8 mouse cellular contexts compared by ENCODE assay signal in genomic region chr10:13982271-13982670, GRCm38 (mm10). TPM values are rescaled to one million over a fixed set of nuclear protein-coding genes. Genes with fewer than 3 reads are reported as not detected.
DNase-seq lines count a peak whose midpoint lies in the region; ATAC-seq and TF ChIP-seq lines count a peak whose summit lies in the region.

No protein-coding gene starts in this region.

- WGBS in kidney, postnatal 0 days: 70% methylated on average over 6 of the region's 6 CpGs
- 75% methylated on average over 6 of the region's 6 CpGs for WGBS in hindbrain, postnatal 0 days
- WGBS in midbrain, embryonic 16.5 days: 76% methylated on average over 6 of the region's 6 CpGs

- H3K36me3 ChIP-seq in kidney, postnatal 0 days (ENCODE audit: insufficient read depth, low read length): no peaks in the 10 kb centered on the region
- H3K36me3 ChIP-seq in hindbrain, postnatal 0 days (ENCODE audit: insufficient read depth, low read length): no peaks in the 10 kb centered on the region
- H3K36me3 ChIP-seq in midbrain, embryonic 16.5 days (ENCODE audit: control insufficient read depth, insufficient read depth, low read length): no peaks in the 10 kb centered on the region

- no peaks in the 10 kb centered on the region for H3K9me3 ChIP-seq in kidney, postnatal 0 days (replicated peaks; ENCODE audit: low read length)
- no peaks in the 10 kb centered on the region for H3K9me3 ChIP-seq in hindbrain, postnatal 0 days (ENCODE audit: low read length)
- no peaks in the 10 kb centered on the region for H3K9me3 ChIP-seq in midbrain, embryonic 16.5 days (replicated peaks; ENCODE audit: control insufficient read depth, low read length, poor library complexity, severe bottlenecking)

- H3K4me1 ChIP-seq in kidney, postnatal 0 days (replicated peaks; ENCODE audit: insufficient read depth, low read length): no peaks in the 10 kb centered on the region
- peaks cover 25% of the 10 kb centered on the region for H3K4me1 ChIP-seq in brown adipose tissue, adult 24 weeks (ENCODE audit: control insufficient read depth, insufficient read depth, insufficient read length, low read length)
- H3K4me1 ChIP-seq in hindbrain, postnatal 0 days (ENCODE audit: insufficient read depth, low read length): no peaks in the 10 kb centered on the region
- 0 out of 2 replicates have a peak, but pooled peaks cover 9% of the 10 kb centered on the region for H3K4me1 ChIP-seq in midbrain, embryonic 16.5 days (ENCODE audit: control insufficient read depth, insufficient read depth, low read length)

- peak overlapping the region; percentile 69 for H3K4me2 ChIP-seq in kidney, postnatal 0 days (ENCODE audit: low read length)
- peak overlapping the region; percentile 76 for H3K4me2 ChIP-seq in hindbrain, postnatal 0 days (ENCODE audit: low read depth, low read length)
- H3K4me2 ChIP-seq in midbrain, embryonic 16.5 days (ENCODE audit: low read length): peak overlapping the region; percentile 77

- no peak for TF ChIP-seq CTCF in kidney, postnatal 0 days (IDR thresholded peaks at IDR 0.05; ENCODE audit: low read depth)
- no peak for TF ChIP-seq CTCF in hindbrain, postnatal 0 days (IDR thresholded peaks at IDR 0.05; ENCODE audit: low read depth)

- H3K9ac ChIP-seq in kidney, postnatal 0 days (ENCODE audit: low read depth, low read length): no peak overlapping the region
- H3K9ac ChIP-seq in hindbrain, postnatal 0 days (replicated peaks; ENCODE audit: low read length): peak overlapping the region; percentile 56; the same call in 1 of the 2 replicates
- no peak overlapping the region for H3K9ac ChIP-seq in midbrain, embryonic 16.5 days (ENCODE audit: low read depth, low read length)

- no peak for DNase-seq in kidney, postnatal 0 days (ENCODE audit: low spot score)
- no peak for DNase-seq in kidney, adult 11 months
- no peak for DNase-seq in hindbrain, postnatal 0 days (ENCODE audit: low spot score)
- no peak for DNase-seq in adrenal gland, adult 18-20 months (ENCODE audit: low spot score in 2 of 2)
- DNase-seq in cerebellum, postnatal 36 days: no peak
- no peak for DNase-seq in adrenal gland, adult 8-10 months

- ATAC-seq in kidney, postnatal 0 days (replicated peaks; ENCODE audit: low FRiP score, low read depth): no peak
- no peak for ATAC-seq in hindbrain, postnatal 0 days
- no peak for ATAC-seq in midbrain, embryonic 16.5 days

- no peaks in the 10 kb centered on the region for H3K27me3 ChIP-seq in kidney, postnatal 0 days (ENCODE audit: insufficient read depth, low read length)
- no peaks in the 10 kb centered on the region for H3K27me3 ChIP-seq in hindbrain, postnatal 0 days (ENCODE audit: insufficient read depth, low read length)
- H3K27me3 ChIP-seq in midbrain, embryonic 16.5 days (ENCODE audit: control insufficient read depth, insufficient read depth, low read depth, low read length): no peaks in the 10 kb centered on the region

- H3K4me3 ChIP-seq in kidney, postnatal 0 days (replicated peaks; ENCODE audit: low read depth, low read length): peak overlapping the region; percentile 38
- H3K4me3 ChIP-seq in brown adipose tissue, adult 24 weeks (ENCODE audit: insufficient read depth, low read depth, low read length): peak overlapping the region; percentile 64
- H3K4me3 ChIP-seq in hindbrain, postnatal 0 days (ENCODE audit: low read length): peak overlapping the region; percentile 60; the same call in 1 of the 2 replicates
- peak overlapping the region; percentile 48 for H3K4me3 ChIP-seq in midbrain, embryonic 16.5 days (ENCODE audit: low read depth, low read length)

- H3K27ac ChIP-seq in kidney, postnatal 0 days: peak overlapping the region; percentile 86
- H3K27ac ChIP-seq in brown adipose tissue, adult 24 weeks (replicated peaks; ENCODE audit: low read depth, low read length): peak overlapping the region; percentile 97
- peak overlapping the region; percentile 83; the same call in 1 of the 2 replicates for H3K27ac ChIP-seq in hindbrain, postnatal 0 days
- H3K27ac ChIP-seq in midbrain, embryonic 16.5 days (ENCODE audit: low read length): no peak overlapping the region

RNA-seq across cellular contexts. Expression of gene Hivep2, which starts 16.4 kb away (rescaled TPM):
- polyA plus RNA-seq in kidney, postnatal 0 days (2015; fragmentation: Nextera tagmentation; extraction: Ambion mirVana): 3.4 and 4.2 TPM in 2 replicates
- polyA plus RNA-seq in brown adipose tissue, adult 24 weeks (2012; ENCODE audit: insufficient read depth, insufficient read length, missing spikeins): 11.9 and 12.6 TPM in 2 replicates
- total RNA-seq in hindbrain, postnatal 0 days (2014; rRNA removed): 43.5 and 45.8 TPM in 2 replicates
- polyA plus RNA-seq in hindbrain, postnatal 0 days (2015; fragmentation: Nextera tagmentation; extraction: Ambion mirVana): 11.8 and 13.6 TPM in 2 replicates
- polyA plus RNA-seq in midbrain, embryonic 16.5 days (2015; fragmentation: Nextera tagmentation; extraction: Ambion mirVana): 10.7 and 11.0 TPM in 2 replicates
- total RNA-seq in adrenal gland, adult 18-20 months (2021): 10 to 100 TPM; 24.1 to 35.6 TPM
- total RNA-seq in adrenal gland, adult 8-10 months (2022): 10 to 100 TPM; 27.5 to 43.1 (median 38.7) TPM
